Mouse (Mus musculus) neural tube, embryonic 13.5 days (tissue): ENCODE data around the gene Ptpre. TPM values are rescaled to one million over a fixed set of nuclear protein-coding genes. Genes with fewer than 3 reads are reported as not detected.
A peak's percentile ranks its signal among the peaks of the same experiment; 100 is the strongest.

Source experiments
- ATAC-seq: fragments of 200-750 bp; cut with Nextera tagmentation; 2 replicates; pipeline ENCODE4 v1.8.0; 2017; ENCODE audit warnings: low read depth, mild to moderate bottlenecking, moderate TSS enrichment, moderate library complexity
- H3K27ac ChIP-seq: fragments of 300-500 bp; sonication (generic); replicated peaks from 2 replicates; pipeline ENCODE4 v1.5.1; 2015; ENCODE audit warnings: moderate library complexity, mild to moderate bottlenecking, inconsistent platforms
- H3K27me3 ChIP-seq: fragments of 300-500 bp; sonication (generic); 2 replicates; pipeline ENCODE4 v1.6.1; 2015; ENCODE audit warnings: mild to moderate bottlenecking, inconsistent platforms
- H3K36me3 ChIP-seq: fragments of 300-500 bp; sonication (generic); 2 replicates; pipeline ENCODE4 v1.6.1; 2015; ENCODE audit warnings: mild to moderate bottlenecking, inconsistent platforms
- H3K4me1 ChIP-seq: fragments of 300-500 bp; sonication (generic); replicated peaks from 2 replicates; pipeline ENCODE4 v1.6.1; 2015; ENCODE audit warnings: inconsistent platforms
- H3K4me2 ChIP-seq: fragments of 300-500 bp; sonication (generic); 2 replicates; pipeline ENCODE4 v1.6.1; 2015; ENCODE audit warnings: inconsistent platforms, mild to moderate bottlenecking, moderate library complexity
- H3K4me3 ChIP-seq: fragments of 300-500 bp; sonication (generic); 2 replicates; pipeline ENCODE4 v1.5.1; 2015; ENCODE audit warnings: mild to moderate bottlenecking, inconsistent platforms
- H3K9ac ChIP-seq: fragments of 300-500 bp; sonication (generic); 2 replicates; pipeline ENCODE4 v1.6.1; 2015; ENCODE audit warnings: moderate library complexity, mild to moderate bottlenecking, inconsistent platforms
- H3K9me3 ChIP-seq: fragments of 300-500 bp; sonication (generic); 2 replicates; pipeline ENCODE4 v1.6.1; 2016; ENCODE audit warnings: inconsistent platforms
- WGBS: fragments of 180-500 bp; shearing (Covaris S2); methylation state at CpG from one replicate; pipeline ENCODE4 v1.1.7; 2015; 5-methylcytosine and 5-hydroxymethylcytosine counted together
- polyA plus RNA-seq: library from polyadenylated mRNA; unstranded; fragments of >200 nt; fragmentation: Nextera tagmentation; extraction: Ambion mirVana; gene quantifications from 2 replicates; pipeline ENCODE4 v1.2.1, GENCODE M21; 2015

Gene Ptpre
- polyA plus RNA-seq, 1 experiment from 2014 or later, result 5.3 TPM

DNA sequence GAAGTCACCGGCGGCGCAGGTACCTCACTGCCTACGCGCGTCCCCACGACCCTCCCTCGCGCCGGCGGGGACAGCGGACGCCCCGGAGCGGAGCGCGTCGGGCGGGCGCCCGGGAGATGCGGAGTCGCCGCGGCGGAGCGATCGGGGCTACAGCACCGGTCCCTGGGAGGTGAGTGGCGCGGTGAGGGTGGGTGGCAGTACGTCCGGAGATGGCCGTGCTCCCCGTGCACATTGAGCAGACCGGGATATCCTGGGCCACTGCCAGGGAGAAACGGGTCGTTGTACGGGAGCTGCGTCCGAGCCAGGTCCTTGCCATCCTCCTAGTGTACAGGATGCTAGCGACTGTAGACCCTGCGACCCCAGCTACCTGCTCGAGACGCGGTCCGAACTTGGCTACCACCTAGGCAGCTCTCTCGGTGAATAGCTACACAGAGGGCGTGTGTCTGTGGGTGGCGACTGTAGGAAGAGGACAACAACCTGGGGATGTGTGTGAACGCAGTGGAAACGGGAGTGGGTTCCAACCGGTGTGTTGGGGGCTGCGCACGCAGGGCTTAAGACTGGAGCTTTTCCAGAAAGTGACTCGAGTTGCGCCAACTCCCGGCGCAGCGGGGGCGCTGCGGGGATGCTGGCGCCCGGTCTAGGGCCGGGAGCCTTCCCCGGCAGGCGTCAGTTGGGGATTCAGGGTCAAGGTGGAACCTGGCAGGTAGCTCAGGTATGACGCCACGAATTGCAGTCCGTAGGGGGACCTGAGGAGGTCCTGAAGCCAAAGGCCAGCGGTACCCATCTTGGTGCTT, 864 bp downstream of the Ptpre start:
- peak; percentile 82 for ATAC-seq
- Histone ChIP-seq H3K27me3 (peaks cover 23% of the 10 kb centered on the region), H3K9me3 (no peaks in the 10 kb centered on the region), H3K27ac (peak overlapping the region; percentile 83), H3K4me1 (peaks cover 15% of the 10 kb centered on the region), H3K36me3 (no peaks in the 10 kb centered on the region), H3K4me3 (peak overlapping the region; percentile 72), H3K4me2 (peak overlapping the region; percentile 87), H3K9ac (peak overlapping the region; percentile 79)
- under 1% methylated on average over 71 of the region's 71 CpGs for WGBS

DNA sequence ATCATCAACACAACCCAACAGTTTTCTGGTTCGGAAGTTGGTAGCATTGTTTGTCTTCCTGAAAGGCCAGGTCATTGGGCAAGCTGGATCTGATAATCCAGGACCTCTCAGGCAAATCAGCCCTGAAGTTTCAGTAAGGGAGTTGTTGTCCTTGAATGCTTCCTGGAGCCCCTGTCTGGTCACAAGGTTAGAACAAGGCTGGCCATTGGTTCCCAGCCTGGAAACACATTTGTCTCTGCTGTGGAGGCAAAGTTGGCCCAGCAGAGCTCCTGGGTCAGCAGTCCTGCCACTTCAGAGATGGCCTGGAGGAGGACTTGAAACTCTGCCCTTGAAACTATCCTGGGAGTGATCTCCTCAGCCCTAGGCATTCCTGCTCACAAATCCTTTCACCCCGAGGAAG, 2.1 kb downstream of the Ptpre start:
- no peak overlapping the region for H3K27ac ChIP-seq
- H3K27me3 ChIP-seq, result peaks cover 23% of the 10 kb centered on the region
- peaks cover 15% of the 10 kb centered on the region for H3K4me1 ChIP-seq
- H3K4me3 ChIP-seq, result no peak overlapping the region
- H3K9ac ChIP-seq, result no peak overlapping the region
- no peaks in the 10 kb centered on the region for H3K36me3 ChIP-seq
- ATAC-seq, result no peak
- H3K9me3 ChIP-seq, result no peaks in the 10 kb centered on the region
- 90% methylated on average over 2 of the region's 2 CpGs for WGBS
- peak overlapping the region; percentile 87 for H3K4me2 ChIP-seq

DNA sequence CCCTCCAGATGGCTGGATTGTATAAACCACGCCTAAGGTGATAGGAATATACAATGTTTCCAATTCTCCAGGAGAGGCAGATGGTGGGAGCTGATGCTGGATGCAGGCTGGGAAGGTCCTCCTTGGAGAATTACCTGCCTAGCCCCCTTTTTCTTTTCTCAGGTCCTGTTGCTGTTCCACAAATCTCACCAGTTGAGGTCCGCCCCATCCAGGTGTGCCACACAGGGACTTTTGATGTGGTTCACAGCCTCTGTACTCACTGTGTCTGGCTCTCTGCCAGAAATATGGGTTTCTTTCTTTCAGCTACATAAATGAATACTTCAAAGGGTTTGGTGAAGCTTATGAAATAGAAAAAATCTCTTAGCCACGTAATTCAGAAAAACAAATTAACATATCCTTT, 5.0 kb downstream of the Ptpre start:
- H3K36me3 ChIP-seq, result no peaks in the 10 kb centered on the region
- no peak overlapping the region for H3K4me2 ChIP-seq
- H3K27me3 ChIP-seq, result peaks cover 23% of the 10 kb centered on the region
- H3K9ac ChIP-seq, result no peak overlapping the region
- no peak for ATAC-seq
- WGBS, result 80% methylated on average over 3 of the region's 3 CpGs
- no peak overlapping the region for H3K27ac ChIP-seq
- H3K4me1 ChIP-seq, result peaks cover 15% of the 10 kb centered on the region
- H3K4me3 ChIP-seq, result no peak overlapping the region
- no peaks in the 10 kb centered on the region for H3K9me3 ChIP-seq

DNA sequence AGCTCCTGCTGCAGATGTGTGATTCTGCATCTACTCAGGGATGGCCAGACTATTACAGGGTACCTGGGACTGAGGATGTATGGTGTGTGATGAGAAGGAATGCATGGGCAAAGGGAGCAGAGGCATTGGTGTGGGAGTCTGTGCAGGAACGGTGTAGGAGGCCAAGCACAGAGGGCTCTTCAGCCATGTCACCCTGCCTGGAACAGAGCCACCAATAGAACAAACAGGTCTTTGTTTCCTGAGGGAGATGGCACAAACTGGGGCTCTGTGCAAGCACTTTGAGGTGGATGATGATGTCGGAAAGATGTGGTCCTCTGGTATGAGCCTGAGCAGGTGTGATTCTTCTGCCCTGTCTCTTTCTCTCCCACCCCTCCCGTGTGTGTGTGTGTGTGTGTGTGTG, 5.8 kb downstream of the Ptpre start:
- Histone ChIP-seq H3K36me3 (no peaks in the 10 kb centered on the region), H3K4me3 (no peak overlapping the region), H3K9ac (no peak overlapping the region), H3K27me3 (peaks cover 22% of the 10 kb centered on the region), H3K4me1 (peaks cover 21% of the 10 kb centered on the region), H3K4me2 (no peak overlapping the region), H3K27ac (no peak overlapping the region), H3K9me3 (no peaks in the 10 kb centered on the region)
- WGBS, result 60% methylated on average over 3 of the region's 3 CpGs
- no peak for ATAC-seq

DNA sequence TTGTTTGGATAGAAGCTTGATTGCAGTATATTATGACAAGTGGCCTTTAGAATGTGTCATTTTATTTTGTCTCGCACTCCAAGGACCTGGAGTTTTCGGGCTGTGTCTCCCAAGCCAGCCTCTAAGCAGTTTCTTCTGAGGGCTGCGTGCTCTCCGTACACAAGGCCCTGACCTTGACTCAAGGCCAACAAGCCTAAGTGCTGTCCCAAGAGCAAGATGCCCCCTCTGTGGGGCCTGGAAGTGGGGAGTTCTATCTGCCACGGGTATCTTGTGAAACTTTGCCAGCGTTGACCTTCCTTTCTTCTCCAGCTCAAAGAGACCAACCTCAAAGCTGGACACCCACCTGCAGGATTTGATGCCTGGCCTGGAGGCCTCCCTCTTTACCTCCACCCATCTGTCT, 7.0 kb downstream of the Ptpre start:
- H3K36me3 ChIP-seq, result no peaks in the 10 kb centered on the region
- H3K4me3 ChIP-seq, result no peak overlapping the region
- H3K27me3 ChIP-seq, result peaks cover 9% of the 10 kb centered on the region
- H3K9me3 ChIP-seq, result no peaks in the 10 kb centered on the region
- no peak overlapping the region for H3K9ac ChIP-seq
- H3K4me1 ChIP-seq, result peaks cover 22% of the 10 kb centered on the region
- no peak overlapping the region for H3K4me2 ChIP-seq
- no peak for ATAC-seq
- 93% methylated on average over 6 of the region's 6 CpGs for WGBS
- no peak overlapping the region for H3K27ac ChIP-seq

DNA sequence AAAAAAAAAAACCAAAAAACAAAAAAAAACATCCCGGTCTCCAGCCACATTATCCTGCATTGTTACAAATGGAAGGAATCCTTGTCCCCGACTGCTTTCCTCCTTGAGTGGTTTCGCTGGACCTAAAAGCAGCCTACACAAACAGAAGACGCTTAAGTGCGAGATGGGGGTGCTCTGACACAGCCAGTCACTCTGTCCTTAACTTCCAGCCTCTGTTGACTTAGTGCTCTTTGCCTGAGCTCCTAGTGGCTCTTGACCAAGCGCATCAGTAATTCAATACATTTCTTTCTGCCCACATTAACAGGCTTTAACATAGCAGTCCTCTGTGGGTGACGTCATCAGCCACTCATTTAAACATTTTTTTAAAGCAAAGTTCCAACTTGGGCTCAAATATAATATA, 8.7 kb downstream of the Ptpre start:
- Histone ChIP-seq H3K4me3 (no peak overlapping the region), H3K27ac (no peak overlapping the region), H3K4me2 (no peak overlapping the region), H3K27me3 (peaks cover 2% of the 10 kb centered on the region; the same call in 1 of the 2 replicates), H3K4me1 (peaks cover 26% of the 10 kb centered on the region), H3K9me3 (no peaks in the 10 kb centered on the region), H3K9ac (no peak overlapping the region), H3K36me3 (no peaks in the 10 kb centered on the region)
- WGBS, result 84% methylated on average over 7 of the region's 7 CpGs
- no peak for ATAC-seq

DNA sequence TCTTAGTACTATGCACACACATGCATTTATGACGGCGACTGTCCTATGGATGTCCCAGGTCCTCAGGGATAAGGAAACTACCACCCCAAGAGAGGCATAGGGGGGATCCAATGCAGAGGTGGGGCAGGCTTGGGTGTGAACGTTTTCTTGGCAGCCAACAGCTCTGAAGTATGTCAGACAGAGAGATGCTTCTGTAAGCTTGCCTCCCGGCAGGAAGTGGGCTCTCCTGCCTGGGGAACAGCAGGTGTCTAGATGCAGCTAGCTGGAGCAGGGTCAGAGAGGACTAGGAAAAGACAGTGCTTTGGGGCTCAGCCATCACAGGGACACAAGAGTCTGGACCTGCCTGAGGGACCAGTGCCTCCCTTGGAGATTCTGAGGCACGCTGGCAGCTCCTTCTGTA, 9.2 kb downstream of the Ptpre start:
- Histone ChIP-seq H3K9me3 (no peaks in the 10 kb centered on the region), H3K4me2 (no peak overlapping the region), H3K4me3 (no peak overlapping the region), H3K9ac (no peak overlapping the region), H3K27ac (no peak overlapping the region), H3K27me3 (peaks cover 2% of the 10 kb centered on the region; the same call in 1 of the 2 replicates), H3K4me1 (peaks cover 27% of the 10 kb centered on the region), H3K36me3 (no peaks in the 10 kb centered on the region)
- 50% methylated on average over 5 of the region's 5 CpGs for WGBS
- no peak for ATAC-seq

DNA sequence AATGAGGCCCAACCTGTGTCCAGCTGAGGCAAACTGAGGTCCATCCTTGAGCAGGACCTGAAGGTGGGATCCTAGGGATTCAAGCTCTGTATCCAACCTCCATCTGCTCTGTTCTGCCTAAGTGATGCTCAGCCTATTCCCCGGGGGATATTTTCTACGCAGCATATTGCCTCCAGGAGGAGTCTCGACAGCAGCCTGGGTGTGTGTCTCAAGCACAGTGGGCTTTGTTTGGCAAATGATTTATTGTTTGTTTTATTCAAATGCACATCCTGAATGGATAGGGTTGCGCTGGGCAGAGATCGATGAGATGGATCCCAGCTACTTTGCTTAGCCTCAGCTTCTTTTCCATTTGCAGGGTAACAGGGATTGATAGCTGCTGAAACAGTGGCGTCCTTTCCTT, 11.2 kb downstream of the Ptpre start:
- no peak overlapping the region for H3K4me2 ChIP-seq
- peak overlapping the region; percentile 31; the same call in 1 of the 2 replicates for H3K9ac ChIP-seq
- H3K36me3 ChIP-seq, result no peaks in the 10 kb centered on the region
- H3K4me3 ChIP-seq, result no peak overlapping the region
- H3K27me3 ChIP-seq, result no peaks in the 10 kb centered on the region
- ATAC-seq, result peak; percentile 27; the same call in 1 of the 2 replicates
- 15% methylated on average over 6 of the region's 6 CpGs for whole genome bisulfite sequencing
- H3K4me1 ChIP-seq, result peaks cover 26% of the 10 kb centered on the region
- peak overlapping the region; percentile 33; the same call in 1 of the 2 replicates for H3K27ac ChIP-seq
- H3K9me3 ChIP-seq, result no peaks in the 10 kb centered on the region

DNA sequence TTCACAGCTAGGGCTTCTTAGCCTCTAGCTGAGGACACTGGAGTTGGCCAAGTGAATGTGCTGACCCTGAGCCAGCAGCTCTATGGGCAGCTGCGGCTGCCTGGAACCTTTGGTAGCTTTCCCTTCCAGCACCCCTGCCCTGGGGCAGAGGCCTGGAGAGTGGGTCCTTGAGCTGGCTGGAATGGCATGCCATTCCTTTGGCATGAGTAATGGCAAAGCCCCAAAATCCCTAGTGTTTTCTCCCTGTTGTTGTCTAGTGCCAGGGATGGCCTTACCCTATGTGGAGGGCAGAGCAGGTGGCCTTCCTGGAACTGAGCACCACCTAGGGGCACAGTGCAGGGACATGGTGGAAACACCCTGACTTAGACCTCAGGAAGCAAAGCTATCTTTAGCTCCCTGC, 14.3 kb downstream of the Ptpre start:
- H3K27me3 ChIP-seq, result no peaks in the 10 kb centered on the region
- H3K9me3 ChIP-seq, result no peaks in the 10 kb centered on the region
- H3K36me3 ChIP-seq, result no peaks in the 10 kb centered on the region
- H3K4me1 ChIP-seq, result peaks cover 26% of the 10 kb centered on the region
- WGBS, result 65% methylated on average over 1 of the region's 1 CpGs
- H3K4me3 ChIP-seq, result no peak overlapping the region
- no peak overlapping the region for H3K27ac ChIP-seq
- no peak for ATAC-seq
- no peak overlapping the region for H3K4me2 ChIP-seq
- no peak overlapping the region for H3K9ac ChIP-seq

DNA sequence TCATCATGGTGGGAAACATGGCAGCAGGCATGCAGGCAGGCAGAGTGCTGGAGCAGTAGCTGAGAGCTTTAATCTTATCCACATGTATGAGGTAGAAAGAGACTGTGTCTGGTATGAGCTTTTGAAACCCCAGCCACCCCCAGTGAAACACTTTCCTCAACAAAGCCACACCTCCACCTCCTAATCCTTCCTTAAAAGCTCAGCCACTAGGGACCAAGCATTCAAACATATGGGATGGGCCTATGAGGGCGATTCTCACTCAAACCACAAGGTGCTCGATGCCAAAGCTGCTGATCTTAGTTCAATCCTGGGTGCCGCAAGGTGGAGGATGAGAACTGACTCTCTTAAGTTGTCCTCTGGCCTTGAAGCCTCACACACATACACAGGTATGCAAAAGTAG, 16.3 kb downstream of the Ptpre start:
- ATAC-seq, result no peak
- no peaks in the 10 kb centered on the region for H3K27me3 ChIP-seq
- WGBS, result 88% methylated on average over 3 of the region's 3 CpGs
- H3K9ac ChIP-seq, result no peak overlapping the region
- peaks cover 15% of the 10 kb centered on the region for H3K4me1 ChIP-seq
- H3K27ac ChIP-seq, result no peak overlapping the region
- no peaks in the 10 kb centered on the region for H3K9me3 ChIP-seq
- H3K4me2 ChIP-seq, result no peak overlapping the region
- no peak overlapping the region for H3K4me3 ChIP-seq
- no peaks in the 10 kb centered on the region for H3K36me3 ChIP-seq

DNA sequence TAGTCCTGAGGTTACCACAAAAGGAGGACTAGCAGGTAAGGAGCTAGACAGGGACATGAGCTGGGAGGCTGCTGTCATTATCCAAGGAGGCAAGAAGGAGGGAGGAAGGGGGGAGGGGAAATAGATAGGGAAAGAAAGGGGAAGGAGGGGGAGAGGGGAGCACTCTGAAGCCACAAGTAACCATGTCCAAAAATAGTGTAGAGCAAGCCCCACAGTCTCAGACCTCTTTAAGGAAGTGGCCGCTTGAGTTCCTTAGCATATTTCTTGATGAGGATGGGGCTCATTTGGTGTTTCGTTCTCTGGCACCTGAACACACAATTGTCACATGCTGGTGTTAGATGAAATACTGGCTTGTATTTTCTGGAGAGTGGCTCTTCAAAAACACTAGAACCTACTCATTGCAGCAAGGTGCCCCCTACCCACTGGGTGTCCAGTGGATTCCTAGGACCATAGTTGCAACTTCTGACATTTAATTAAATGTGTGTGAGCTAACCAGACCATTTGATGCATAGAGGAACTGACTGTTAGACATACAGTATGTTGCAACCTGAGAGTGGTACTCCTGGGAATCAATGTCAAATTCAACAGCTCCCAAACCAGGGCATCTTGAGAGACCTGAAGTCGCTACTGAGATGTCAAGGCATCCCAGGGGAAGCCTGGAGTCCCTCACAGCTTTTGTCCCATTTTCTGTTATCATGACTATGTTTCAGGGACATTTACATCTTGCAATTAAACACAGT, 19.6 kb downstream of the Ptpre start:
- Histone ChIP-seq H3K4me3 (no peak overlapping the region), H3K9ac (no peak overlapping the region), H3K4me1 (peaks cover 4% of the 10 kb centered on the region), H3K4me2 (no peak overlapping the region), H3K36me3 (no peaks in the 10 kb centered on the region), H3K9me3 (no peaks in the 10 kb centered on the region), H3K27me3 (no peaks in the 10 kb centered on the region), H3K27ac (no peak overlapping the region)
- WGBS, result 83% methylated on average over 3 of the region's 3 CpGs
- no peak for ATAC-seq

DNA sequence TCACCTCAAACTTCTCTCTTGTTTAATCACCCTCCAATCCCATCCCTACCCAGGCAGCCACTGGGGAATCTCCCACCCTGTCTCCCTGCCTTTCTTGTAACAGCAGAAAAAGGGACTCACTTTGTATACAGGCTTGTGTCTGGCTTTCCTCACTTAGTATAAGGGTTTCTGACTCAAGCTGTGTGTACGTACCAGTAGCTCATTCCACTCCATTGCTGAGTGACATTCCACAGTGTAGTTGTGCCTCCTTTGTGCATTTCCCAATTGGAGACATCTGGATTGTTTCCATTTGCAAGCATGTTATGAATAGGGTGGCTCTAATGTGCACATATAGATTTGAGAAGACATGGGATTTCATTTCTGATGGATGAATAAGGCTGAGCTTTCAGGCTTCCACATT, 23.0 kb downstream of the Ptpre start:
- H3K27me3 ChIP-seq, result no peaks in the 10 kb centered on the region
- peaks cover 9% of the 10 kb centered on the region for H3K4me1 ChIP-seq
- ATAC-seq, result no peak
- H3K9me3 ChIP-seq, result no peaks in the 10 kb centered on the region
- no peak overlapping the region for H3K4me3 ChIP-seq
- 78% methylated on average over 1 of the region's 1 CpGs for WGBS
- H3K27ac ChIP-seq, result no peak overlapping the region
- H3K4me2 ChIP-seq, result no peak overlapping the region
- no peaks in the 10 kb centered on the region for H3K36me3 ChIP-seq
- no peak overlapping the region for H3K9ac ChIP-seq
